Mouse (Mus musculus): Measurements from ENCODE around the gene Mok. TPM values are rescaled to one million over a fixed set of nuclear protein-coding genes. Genes with fewer than 3 reads are reported as not detected.
A peak's percentile ranks its signal among the peaks of the same experiment; 100 is the strongest.

Gene Mok
- total RNA-seq, 2 experiments from 2014 or later, result 1.2 to 1.6 TPM

DNA sequence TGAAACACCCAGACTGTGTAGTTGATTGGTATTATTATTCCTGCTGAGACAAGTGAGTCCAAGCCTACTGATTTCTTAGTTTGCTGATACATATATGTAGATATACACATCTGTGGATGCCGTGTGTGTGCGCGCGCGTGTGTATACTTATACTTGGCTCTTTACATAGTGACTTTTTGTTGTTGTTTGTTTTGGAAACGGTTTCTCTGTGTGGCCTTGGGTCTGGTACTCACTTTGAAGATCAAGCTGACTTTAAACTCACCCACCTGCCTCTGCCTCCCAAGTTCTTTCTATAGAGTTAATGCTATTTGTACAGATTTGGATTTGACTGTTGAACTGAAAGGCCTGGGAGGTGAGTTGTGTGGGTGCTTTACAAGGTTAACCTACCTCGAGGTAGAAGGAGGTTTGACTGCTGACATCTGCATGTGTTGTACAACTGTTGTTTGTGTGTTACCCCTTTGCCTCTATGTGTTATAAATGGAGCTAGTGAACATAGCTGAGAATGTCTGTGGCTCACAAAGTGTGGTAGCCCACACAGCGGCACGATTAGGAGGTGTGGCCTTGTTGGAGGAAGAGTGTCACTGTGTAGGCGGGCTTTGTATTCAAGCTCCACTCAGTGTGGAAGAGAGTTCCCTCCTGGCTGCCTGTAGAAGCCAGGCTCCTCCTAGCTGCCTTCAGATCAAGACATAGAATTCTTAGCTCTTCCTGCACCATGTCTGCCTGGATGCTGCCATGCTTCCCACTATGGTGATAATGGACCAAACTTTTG is 70.1 kb downstream of the Mok start:
- no peak for DNase-seq

DNA sequence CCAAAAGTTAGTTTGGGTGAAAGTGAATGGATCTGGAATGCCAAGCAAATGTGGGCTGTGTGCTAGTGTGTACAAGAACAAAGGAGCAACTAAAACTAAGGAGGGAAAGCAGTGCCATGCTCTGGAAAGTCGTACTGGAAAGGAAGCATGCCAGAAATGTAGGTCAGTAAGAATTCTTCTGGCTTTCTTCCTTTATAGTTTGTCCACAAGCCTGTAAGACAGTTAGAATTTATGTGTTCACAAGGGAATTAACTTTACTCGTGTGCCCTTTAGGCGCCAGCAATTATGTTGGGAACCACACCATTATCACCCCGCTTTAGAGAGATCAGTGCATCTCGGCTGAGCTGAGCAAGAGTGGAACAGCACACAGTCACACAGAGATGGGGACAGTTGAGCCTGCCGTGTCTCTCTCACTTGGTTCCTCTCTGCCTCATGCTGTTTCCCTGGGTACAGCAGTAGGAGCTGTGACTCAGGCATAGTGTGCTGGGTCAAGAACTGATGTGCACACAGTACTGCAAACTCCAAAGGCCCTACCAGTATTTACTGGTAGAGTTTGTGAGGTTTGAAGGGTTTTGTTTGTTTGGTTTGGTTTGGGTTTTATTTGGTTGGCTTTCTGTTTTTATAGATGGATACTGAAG is 71.0 kb downstream of the Mok start:
- peak; percentile 41 to 45 for DNase-seq

DNA sequence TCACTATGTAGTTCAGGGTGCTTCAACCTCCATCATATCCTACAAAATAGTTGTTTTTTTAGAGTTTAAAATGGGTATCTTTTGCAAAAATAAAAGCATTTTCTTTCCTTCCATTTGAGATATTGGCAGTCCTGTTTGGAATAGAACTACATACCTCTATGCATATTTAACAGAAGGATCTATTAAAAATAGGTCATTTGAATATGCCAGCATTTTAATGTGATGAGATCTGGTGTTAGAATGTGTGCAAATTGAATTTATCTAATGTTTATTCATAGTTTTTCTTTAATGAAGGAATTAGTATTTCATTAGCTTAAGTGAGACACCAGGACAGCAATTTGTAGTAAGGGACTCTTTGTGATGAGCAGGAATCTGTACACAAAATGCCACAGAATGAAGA is 72.2 kb downstream of the Mok start:
- no peak for DNase-seq

DNA sequence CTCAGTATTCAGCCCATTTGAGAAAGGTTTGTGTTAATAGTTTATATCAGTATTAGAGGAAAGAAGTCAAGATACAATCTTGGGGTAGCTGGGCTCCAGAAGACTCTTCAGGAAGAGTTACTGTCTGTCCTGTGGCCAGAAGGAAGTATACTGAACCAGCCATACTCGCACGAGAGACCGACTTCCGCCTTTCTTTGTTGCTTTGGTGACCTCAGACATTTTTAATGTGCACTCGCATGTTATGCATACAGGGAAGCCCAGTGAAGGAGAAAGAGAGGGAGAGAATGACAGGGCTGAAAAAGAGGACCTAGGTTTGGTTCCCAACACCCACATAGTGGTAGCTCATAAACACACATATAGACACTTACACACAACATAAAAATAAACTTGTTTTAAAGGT is 76.2 kb downstream of the Mok start:
- no peak for DNase-seq

DNA sequence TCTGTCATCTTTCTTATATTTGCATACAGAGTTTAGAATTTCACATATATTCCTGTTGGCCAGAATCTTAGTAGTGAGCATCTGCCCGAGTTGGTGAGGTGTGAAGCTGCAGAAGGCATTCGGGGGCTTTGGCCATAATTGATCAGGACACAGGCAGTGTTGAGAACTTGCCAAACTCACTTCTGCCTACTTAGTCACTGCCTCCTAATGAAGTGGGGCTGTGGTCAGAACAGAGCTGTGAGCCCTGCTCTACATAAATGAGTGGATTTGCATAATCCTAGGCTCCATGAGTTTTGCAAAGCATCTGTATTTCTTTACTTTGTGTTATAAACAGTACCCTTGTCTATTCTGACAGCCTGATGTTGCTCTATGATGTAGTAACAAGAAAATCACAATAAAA is 78.4 kb downstream of the Mok start:
- DNase-seq, result no peak

DNA sequence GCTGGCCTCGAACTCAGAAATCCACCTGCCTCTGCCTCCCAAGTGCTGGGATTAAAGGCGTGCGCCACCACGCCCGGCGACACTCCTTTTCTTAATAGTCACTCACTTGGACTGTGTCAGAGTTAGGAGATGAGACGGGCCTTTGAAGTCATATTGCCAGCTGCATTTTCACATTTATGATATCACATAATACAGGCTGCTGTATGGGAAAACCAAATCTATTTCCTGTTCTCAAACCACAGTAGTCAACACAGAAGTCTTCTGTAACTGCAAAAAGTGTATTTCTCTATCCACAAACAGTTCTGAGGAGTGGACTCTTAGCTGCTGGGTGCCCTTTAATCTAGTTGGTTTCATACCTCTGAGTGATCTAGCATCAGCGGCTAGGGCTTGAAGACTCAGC is 81.8 kb downstream of the Mok start:
- no peak for DNase-seq

Other genes with a start within 250 kb of the Mok start
- gene Dync1h1, start 239.5 kb downstream of the Mok start, total RNA-seq (2021), result 100 to 1,000 TPM; 148 to 179 TPM
- not detected for gene 1700001K19Rik, start 158.3 kb downstream of the Mok start, total RNA-seq (2021)
- 100 to 1,000 TPM; 501 to 911 TPM for gene Hsp90aa1, start 138.2 kb downstream of the Mok start, total RNA-seq (2021)
- gene Wdr20, start 103.0 kb downstream of the Mok start, total RNA-seq (2021), result 10 to 100 TPM; 44.1 to 45.3 TPM
- gene Zfp839, start 9.3 kb upstream of the Mok start, total RNA-seq (2021), result 10 to 100 TPM; 10.9 to 12.2 TPM
- 10 to 100 TPM; 41.2 to 42.2 TPM for gene Cinp, start 48.2 kb upstream of the Mok start, total RNA-seq (2021)
- 10 to 100 TPM in 1 of 2 experiments, 1 to 10 TPM in 1; 9.6 to 10.3 TPM for gene Tecpr2, start 48.3 kb upstream of the Mok start, total RNA-seq (2021)
- gene Ankrd9, start 138.1 kb upstream of the Mok start, total RNA-seq (2021), result 10 to 100 TPM; 25.6 to 39.4 TPM
- 10 to 100 TPM; 44.1 to 67.8 TPM for gene Rcor1, start 198.4 kb upstream of the Mok start, total RNA-seq (2021)

Data from adrenal gland, postnatal 36 days (tissue).